Mouse (Mus musculus) layer of hippocampus, postnatal 36 days (tissue): ENCODE data around the gene Pdia6. TPM values are rescaled to one million over a fixed set of nuclear protein-coding genes. Genes with fewer than 3 reads are reported as not detected.

ENCODE experiments used
- total RNA-seq, 2 experiments: library from RNA; stranded (reverse); gene quantifications; 2 replicates each; pipeline ENCODE4 v1.2.3; 2021

The Pdia6 gene
- total RNA-seq, 2 experiments from 2014 or later = 170 to 200 TPM

Other genes starting within 250 kb of the Pdia6 start
- gene Kcnf1, start 89.7 kb upstream of the Pdia6 start, total RNA-seq = 10 to 100 TPM; 35.2 to 40.0 TPM
- 1 to 10 TPM; 2.8 to 4.2 TPM for gene Atp6v1c2, start 62.8 kb downstream of the Pdia6 start, total RNA-seq
- 10 to 100 TPM; 19.7 to 20.9 TPM for gene Nol10, start 81.9 kb downstream of the Pdia6 start, total RNA-seq